Mouse (Mus musculus): Measurements from ENCODE around the gene Hist1h3h. TPM values are rescaled to one million over a fixed set of nuclear protein-coding genes. Genes with fewer than 3 reads are reported as not detected.
A peak's percentile ranks its signal among the peaks of the same experiment; 100 is the strongest.

Gene Hist1h3h
- total and polyA plus RNA-seq, 3 experiments: 18.6 to 1,657 (median 21.7) TPM

- Histone ChIP-seq H3K9ac (ENCODE audit: insufficient read depth, low read depth) (no peak overlapping the region), H3K27ac (ENCODE audit: insufficient read depth, low read depth) (no peak overlapping the region), H3K36me3 (replicated peaks in 1 of 2; ENCODE audit: control insufficient read depth in 1 of 2, insufficient read depth in 1 of 2, low read length in 1 of 2) (no peaks in the 10 kb centered on the region), H3K4me1 (ENCODE audit: control insufficient read depth in 1 of 2, insufficient read depth in 2 of 2) (no peaks in the 10 kb centered on the region; a peak in 1 of 4 replicates), H3K4me2 (ENCODE audit: insufficient read depth, low read depth, poor library complexity, severe bottlenecking) (no peak overlapping the region), H3K79me2 (replicated peaks; ENCODE audit: control insufficient read depth, extremely low read depth, insufficient read depth, poor library complexity, severe bottlenecking) (no peaks in the 10 kb centered on the region), H3K4me3 (replicated peaks in 1 of 3; ENCODE audit: low read depth in 2 of 3, low read length in 2 of 3, poor library complexity in 1 of 3) (no peak overlapping the region), H3K27me3 (replicated peaks) (no peaks in the 10 kb centered on the region), H3K9me3 (replicated peaks; ENCODE audit: low read length) (no peaks in the 10 kb centered on the region)
- no peak for DNase-seq (ENCODE audit: extremely low read depth)
- dilution Hi-C loops (cut with MboI; ENCODE audit: extremely low pct_ligation_motif_present, extremely low pct_unique_long_range_greater_than_20kb, low sequenced_read_pairs): no loop called here
- in situ Hi-C loops (cut with MboI; ENCODE audit: low pct_ligation_motif_present, low pct_unique_long_range_greater_than_20kb, low sequenced_read_pairs): loop anchor here (10.0 to 25.0 kb wide), 2 partner anchors 290 to 1817 kb away; partner anchors contain the start of genes Hist1h1d, Hist1h2ad, Hist1h2ae and Hist1h2ah
- no peak for TF ChIP-seq MAFK (IDR thresholded peaks at IDR 0.05; ENCODE audit: insufficient replicate concordance, low read length)
- TF ChIP-seq JUN (IDR thresholded peaks at IDR 0.05; ENCODE audit: insufficient read depth, low read depth, low read length): no peak
- no peak for TF ChIP-seq SMC3 (IDR thresholded peaks at IDR 0.05; ENCODE audit: low read depth, low read length)
- TF ChIP-seq MAX (IDR thresholded peaks at IDR 0.05; ENCODE audit: low read length): no peak
- TF ChIP-seq TCF12 (IDR thresholded peaks at IDR 0.05; ENCODE audit: low read depth, low read length): no peak
- TF ChIP-seq MEF2A (IDR thresholded peaks at IDR 0.05; ENCODE audit: borderline replicate concordance, low read depth, low read length): no peak
- no peak for TF ChIP-seq CHD1 (IDR thresholded peaks at IDR 0.05; ENCODE audit: low read depth, low read length)
- no peak for TF ChIP-seq KAT2A (IDR thresholded peaks at IDR 0.05; ENCODE audit: insufficient replicate concordance, low read length)
- no peak for TF ChIP-seq ZC3H11A (IDR thresholded peaks at IDR 0.05; ENCODE audit: low read depth, low read length)
- no peak for TF ChIP-seq HCFC1 (IDR thresholded peaks at IDR 0.05; ENCODE audit: low read depth, low read length)
- no peak for TF ChIP-seq IRF4 (IDR thresholded peaks at IDR 0.05; ENCODE audit: low read depth, low read length)
- no peak for TF ChIP-seq RCOR1 (conservative IDR thresholded peaks at IDR 0.05; ENCODE audit: low read depth, low read length)
These were observed 27.5 kb downstream of the Hist1h3h start for GRCm38 (mm10) chr13:21745006-21745405.

- Histone ChIP-seq H3K27ac (ENCODE audit: insufficient read depth, low read depth) (peak overlapping the region; percentile 73), H3K9ac (ENCODE audit: insufficient read depth, low read depth) (peak overlapping the region; percentile 86), H3K9me3 (replicated peaks; ENCODE audit: low read length) (no peaks in the 10 kb centered on the region), H3K27me3 (replicated peaks) (no peaks in the 10 kb centered on the region), H3K79me2 (replicated peaks; ENCODE audit: control insufficient read depth, extremely low read depth, insufficient read depth, poor library complexity, severe bottlenecking) (no peaks in the 10 kb centered on the region), H3K36me3 (replicated peaks in 1 of 2; ENCODE audit: control insufficient read depth in 1 of 2, insufficient read depth in 1 of 2, low read length in 1 of 2) (no peaks in the 10 kb centered on the region), H3K4me3 (replicated peaks in 1 of 3; ENCODE audit: low read depth in 2 of 3, low read length in 2 of 3, poor library complexity in 1 of 3) (peak overlapping the region; percentile 53 to 69 (median 55)), H3K4me2 (ENCODE audit: insufficient read depth, low read depth, poor library complexity, severe bottlenecking) (peak overlapping the region; percentile 85), H3K4me1 (ENCODE audit: control insufficient read depth in 1 of 2, insufficient read depth in 2 of 2) (peaks cover 0 to 14% of the 10 kb centered on the region in 2 experiments; a peak in 2 of 4 replicates)
- dilution Hi-C loops (cut with MboI; ENCODE audit: extremely low pct_ligation_motif_present, extremely low pct_unique_long_range_greater_than_20kb, low sequenced_read_pairs) (no loop called here), in situ Hi-C loops (cut with MboI; ENCODE audit: low pct_ligation_motif_present, low pct_unique_long_range_greater_than_20kb, low sequenced_read_pairs) (loop anchor here (10.0 to 25.0 kb wide), 2 partner anchors 285 to 1813 kb away; partner anchors contain the start of genes Hist1h1d, Hist1h2ad, Hist1h2ae and Hist1h2ah)
- TF ChIP-seq USF2 (conservative IDR thresholded peaks at IDR 0.05; ENCODE audit: low read depth, low read length) (peak; percentile 46), EP300 (IDR thresholded peaks at IDR 0.05; ENCODE audit: low read length) (no peak), POLR2A (IDR thresholded peaks at IDR 0.05; ENCODE audit: low read depth, low read length) (peak; percentile 91), HCFC1 (IDR thresholded peaks at IDR 0.05; ENCODE audit: low read depth, low read length) (0 out of 2 replicates have a peak, but pooled peaks have one; percentile 8), TBP (conservative IDR thresholded peaks at IDR 0.05; ENCODE audit: low read depth, low read length) (0 out of 2 replicates have a peak, but pooled peaks have one; percentile 18), MAZ (IDR thresholded peaks at IDR 0.05; ENCODE audit: low read depth, low read length) (0 out of 2 replicates have a peak, but pooled peaks have one; percentile 18), CHD1 (IDR thresholded peaks at IDR 0.05; ENCODE audit: low read depth, low read length) (peak; percentile 64), MYC (IDR thresholded peaks at IDR 0.05; ENCODE audit: low read depth, low read length) (no peak; the same call in 1 of the 2 replicates), KAT2A (IDR thresholded peaks at IDR 0.05; ENCODE audit: insufficient replicate concordance, low read length) (no peak), POLR2AphosphoS2 (IDR thresholded peaks at IDR 0.05; ENCODE audit: low read depth, low read length) (peak; percentile 99), SMC3 (IDR thresholded peaks at IDR 0.05; ENCODE audit: low read depth, low read length) (peak; percentile 16; the same call in 1 of the 2 replicates), E2F4 (IDR thresholded peaks at IDR 0.05; ENCODE audit: insufficient replicate concordance, low read depth, low read length) (0 out of 2 replicates have a peak, but pooled peaks have one; percentile 65)
- DNase-seq (ENCODE audit: extremely low read depth): peak; percentile 67
These were observed 32.1 kb downstream of the Hist1h3h start for GRCm38 (mm10) chr13:21749387-21750158.

All from CH12.LX (cell line).